Mouse (Mus musculus): ENCODE data around the gene Sh2d1b1.
A peak's percentile ranks its signal among the peaks of the same experiment; 100 is the strongest.
"Not testable (repeated sequence)": the region's sequence is repeated elsewhere in the genome, so short reads cannot be mapped to it uniquely, and the experiment has no call there.

The Sh2d1b1 gene

DNA sequence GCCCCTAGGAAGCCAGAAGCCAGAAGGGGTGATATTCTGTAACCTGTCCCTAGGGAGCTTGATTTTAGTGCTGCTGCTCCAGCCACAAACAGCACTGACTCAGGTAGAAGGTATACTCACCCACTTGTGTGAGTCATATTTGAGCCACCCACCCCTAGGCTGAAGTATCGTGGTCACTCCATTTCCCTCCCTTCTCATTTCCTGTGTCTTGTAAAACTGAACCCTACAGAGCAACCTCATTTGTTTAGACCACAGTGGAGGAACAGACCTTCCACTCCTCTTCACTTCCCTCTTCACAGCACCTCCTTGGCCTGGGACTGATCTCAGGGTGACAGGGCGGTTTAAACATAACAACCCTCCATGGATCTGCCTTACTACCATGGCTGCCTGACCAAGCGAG, at the start of gene Sh2d1b1:
Gene Sh2d1b1 (plus strand): TSS at position 305 of the 400 bp plus-strand sequence.
- no peak for DNase-seq (ENCODE audit: low read depth in 2 of 2, low spot score in 2 of 2)

- DNase-seq (ENCODE audit: low read depth in 2 of 2, low spot score in 2 of 2), result not testable (repeated sequence)
Measured at GRCm38 (mm10) chr1:170232688-170233087, 44.4 kb upstream of the Sh2d1b1 start, which contains the start of gene Sh2d1b2. Gene Sh2d1b2, plus strand, starts transcription at chr1:170232749.

DNA sequence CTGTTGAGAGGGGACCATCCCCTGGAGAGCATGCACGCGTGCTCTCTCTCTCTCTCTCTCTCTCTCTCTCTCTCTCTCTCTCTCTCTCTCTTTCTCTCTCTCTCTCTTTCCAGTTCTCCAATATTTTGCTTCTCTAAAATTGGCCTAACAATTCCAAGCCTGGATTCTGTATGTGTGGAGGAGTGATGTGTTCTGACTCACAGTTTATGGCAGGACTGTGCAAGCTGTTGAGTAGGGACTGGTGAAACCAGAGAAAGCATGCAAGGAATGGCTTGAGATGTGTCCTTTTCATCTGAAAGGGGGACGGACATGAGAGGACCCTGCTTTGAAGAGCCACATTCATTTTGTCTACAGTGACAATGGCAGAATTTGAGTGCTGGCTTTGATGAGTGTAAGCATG, 32.1 kb upstream of the Sh2d1b1 start:
- no peak for DNase-seq (ENCODE audit: low read depth in 2 of 2, low spot score in 2 of 2)

- DNase-seq (ENCODE audit: low read depth in 2 of 2, low spot score in 2 of 2), result no peak
Measured at GRCm38 (mm10) chr1:170254893-170255559, 22.1 kb upstream of the Sh2d1b1 start.

- peak; percentile 65 to 73 for DNase-seq (ENCODE audit: low read depth in 2 of 2, low spot score in 2 of 2)
Measured at GRCm38 (mm10) chr1:170255560-170255910, 21.6 kb upstream of the Sh2d1b1 start.

DNA sequence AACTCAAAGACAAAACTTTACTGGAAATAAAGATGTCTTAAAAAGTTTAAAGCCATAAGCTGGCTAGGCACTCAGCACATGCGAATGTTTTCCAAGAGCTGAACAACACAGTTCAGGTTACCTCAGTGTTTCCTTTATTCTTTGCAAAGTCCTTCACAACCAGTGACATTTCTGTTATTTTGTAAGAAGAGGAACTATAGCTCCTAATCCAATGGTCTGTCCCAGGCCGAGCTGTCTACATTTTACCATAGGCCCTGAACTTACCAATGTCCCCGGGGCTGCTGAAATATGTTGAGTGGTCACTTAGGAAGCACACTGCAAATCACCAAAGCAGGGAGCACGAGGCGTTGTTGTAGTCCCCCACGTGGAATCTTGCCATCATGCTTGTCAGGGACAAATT, 6.8 kb upstream of the Sh2d1b1 start:
- DNase-seq (ENCODE audit: low read depth in 2 of 2, low spot score in 2 of 2), result no peak

DNA sequence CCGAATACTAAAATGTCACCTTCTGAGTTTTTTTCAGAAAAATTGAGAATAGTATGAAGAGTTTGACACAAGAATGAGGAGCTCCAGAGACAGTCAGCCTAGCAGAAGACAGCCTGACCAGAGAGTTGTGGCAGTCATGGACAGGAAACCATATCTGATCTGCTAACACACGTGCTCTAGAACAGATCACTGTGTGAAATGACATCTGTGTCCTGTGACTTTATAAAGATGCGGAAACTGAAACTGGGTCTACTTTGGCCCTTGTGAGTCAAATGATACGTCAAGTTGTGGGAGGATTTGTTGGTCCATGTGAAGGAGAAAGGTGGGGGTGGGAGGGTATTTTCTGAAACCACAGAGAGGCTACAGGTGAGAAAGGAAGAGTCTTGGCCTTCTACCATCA, 6.4 kb upstream of the Sh2d1b1 start:
- DNase-seq (ENCODE audit: low read depth in 2 of 2, low spot score in 2 of 2), result no peak

GRCm38 (mm10) chr1:170273252-170273651, 3.9 kb upstream of the Sh2d1b1 start:
- no peak for DNase-seq (ENCODE audit: low read depth in 2 of 2, low spot score in 2 of 2)

DNA sequence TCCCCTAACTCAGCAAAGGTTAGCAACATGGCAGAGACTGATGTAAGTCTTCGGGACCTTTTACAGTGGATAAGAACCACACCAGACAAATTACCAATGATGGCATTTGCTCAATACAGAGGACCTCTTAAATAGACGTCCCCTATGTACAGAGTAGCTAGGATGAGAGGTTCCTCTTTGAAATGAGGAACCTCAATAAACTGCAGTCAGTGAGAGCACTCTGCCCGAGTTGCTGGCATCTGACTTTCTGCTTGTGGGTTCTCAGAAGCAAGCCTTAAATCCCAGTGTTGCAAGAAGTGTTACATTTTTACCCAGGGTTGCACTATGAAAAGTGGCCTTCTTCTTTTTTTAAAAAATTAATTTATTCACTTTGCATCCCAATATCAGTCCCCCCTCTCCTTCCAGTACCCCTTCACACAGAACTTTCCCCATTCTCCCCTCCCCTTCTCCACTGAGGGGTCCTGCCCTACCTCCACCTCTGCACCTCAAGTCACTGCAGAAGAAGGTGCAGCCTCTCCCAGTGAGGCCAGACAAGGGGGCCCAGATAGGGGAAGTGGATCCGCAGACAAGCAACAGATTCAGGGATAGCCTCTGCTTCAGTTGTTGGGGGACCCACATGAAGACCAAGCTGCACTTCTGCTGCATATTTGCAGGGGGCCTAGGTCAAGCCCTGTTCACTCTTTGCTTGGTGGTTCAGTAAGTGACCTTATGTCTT, 5.5 kb downstream of the Sh2d1b1 start:
- no peak for DNase-seq (ENCODE audit: low read depth in 2 of 2, low spot score in 2 of 2)

- no peak for DNase-seq (ENCODE audit: low read depth in 2 of 2, low spot score in 2 of 2)
Measured at GRCm38 (mm10) chr1:170292239-170292951, 15.3 kb downstream of the Sh2d1b1 start.

- no peak for DNase-seq (ENCODE audit: low read depth in 2 of 2, low spot score in 2 of 2)
Measured at GRCm38 (mm10) chr1:170293257-170293656, 16.1 kb downstream of the Sh2d1b1 start.

- DNase-seq (ENCODE audit: low read depth in 2 of 2, low spot score in 2 of 2), result no peak
Measured at GRCm38 (mm10) chr1:170294786-170295570, 17.9 kb downstream of the Sh2d1b1 start.

- no peak for DNase-seq (ENCODE audit: low read depth in 2 of 2, low spot score in 2 of 2)
Measured at GRCm38 (mm10) chr1:170299496-170299895, 22.4 kb downstream of the Sh2d1b1 start.

DNA sequence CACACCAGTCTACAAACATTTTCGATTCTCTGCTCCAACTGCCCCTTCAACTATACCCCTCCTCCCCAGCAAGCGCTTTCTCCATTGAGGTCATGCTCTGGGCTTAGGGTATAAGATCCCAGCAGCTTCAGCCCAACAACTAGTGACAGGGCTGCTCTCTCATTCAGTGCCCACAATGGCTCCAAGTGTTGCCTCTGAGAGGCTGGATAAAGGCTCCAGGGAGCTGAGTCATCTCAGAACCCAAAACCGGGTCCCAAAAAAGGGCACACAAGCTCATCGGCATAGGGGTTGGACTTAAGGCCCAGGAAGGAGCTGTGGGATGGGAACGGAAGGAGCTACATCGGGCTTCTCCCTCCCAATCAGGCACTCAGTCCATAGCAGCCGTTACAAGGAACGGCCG, 24.6 kb downstream of the Sh2d1b1 start:
- DNase-seq (ENCODE audit: low read depth in 2 of 2, low spot score in 2 of 2), result no peak

DNA sequence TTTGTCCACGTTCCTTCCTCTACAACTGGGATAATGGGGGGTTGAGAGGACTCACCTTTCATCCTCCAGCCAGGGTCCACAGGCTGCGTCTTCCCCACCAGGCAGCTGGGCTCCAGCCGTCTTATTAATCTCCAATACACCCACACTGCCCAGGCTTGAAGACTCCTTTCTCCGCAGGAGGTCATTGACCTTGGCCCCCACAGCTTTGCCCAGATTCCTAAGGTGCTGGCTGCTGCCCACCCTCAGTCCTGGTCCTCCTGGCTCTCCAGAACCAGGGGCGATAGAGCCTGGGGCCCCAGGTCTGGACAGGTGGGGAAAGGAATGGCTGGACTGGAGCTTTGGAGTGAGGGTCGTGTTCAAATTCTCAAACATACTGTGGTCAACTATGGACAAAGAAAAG, 25.3 kb downstream of the Sh2d1b1 start:
- no peak for DNase-seq (ENCODE audit: low read depth in 2 of 2, low spot score in 2 of 2)

- DNase-seq (ENCODE audit: low read depth in 2 of 2, low spot score in 2 of 2), result no peak
Measured at GRCm38 (mm10) chr1:170303103-170303502, 26.0 kb downstream of the Sh2d1b1 start.

GRCm38 (mm10) chr1:170305002-170305401, 27.9 kb downstream of the Sh2d1b1 start:
- no peak for DNase-seq (ENCODE audit: low read depth in 2 of 2, low spot score in 2 of 2)

DNA sequence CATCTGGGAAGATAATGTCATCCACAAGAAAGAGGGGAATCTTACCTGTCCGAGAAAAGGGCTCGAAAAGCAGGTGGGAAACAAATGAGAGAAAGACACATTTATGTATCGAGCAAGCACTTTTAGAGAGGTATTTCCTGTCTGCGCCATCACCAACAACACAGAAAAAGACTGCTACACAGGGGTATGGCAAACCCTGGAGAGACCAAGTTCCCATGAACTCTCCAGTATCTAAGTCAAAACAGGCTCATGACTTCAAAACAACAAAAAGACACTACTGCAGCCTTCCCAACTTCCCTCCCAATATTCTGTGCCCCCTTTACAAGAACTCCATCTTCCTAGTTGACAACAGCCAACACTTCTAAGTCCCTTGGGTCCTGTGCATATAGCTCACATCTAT, 29.1 kb downstream of the Sh2d1b1 start, which contains the start of gene Gm7694:
Gene Gm7694 (minus strand): TSS at position 101 of the 400 bp plus-strand sequence.
- DNase-seq (ENCODE audit: low read depth in 2 of 2, low spot score in 2 of 2), result no peak

DNA sequence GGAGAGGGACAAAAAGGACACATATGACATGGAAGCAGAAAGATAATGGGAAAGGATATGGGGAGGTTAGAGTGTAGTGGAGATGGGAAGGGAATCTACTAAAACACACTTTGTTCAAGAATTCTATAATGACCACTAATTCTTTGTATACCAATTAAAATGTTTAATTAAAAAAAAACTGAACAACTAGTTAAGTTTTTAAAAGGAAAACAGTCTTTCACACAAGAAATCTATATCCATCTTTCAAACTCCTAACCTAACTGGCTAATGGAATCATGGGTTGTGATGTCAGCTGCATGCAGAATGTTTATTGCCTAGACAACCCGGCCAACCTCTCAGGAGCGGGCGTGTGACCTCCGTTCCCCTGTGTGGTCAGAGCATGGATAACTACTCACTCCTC, 31.4 kb downstream of the Sh2d1b1 start, which contains the start of gene Spata46:
Gene Spata46 (plus strand): TSS at position 301 of the 400 bp plus-strand sequence.
- no peak for DNase-seq (ENCODE audit: low read depth in 2 of 2, low spot score in 2 of 2)

GRCm38 (mm10) chr1:170311431-170311830, 34.3 kb downstream of the Sh2d1b1 start:
- no peak for DNase-seq (ENCODE audit: low read depth in 2 of 2, low spot score in 2 of 2)

- DNase-seq (ENCODE audit: low read depth in 2 of 2, low spot score in 2 of 2), result no peak
Measured at GRCm38 (mm10) chr1:170322046-170322445, 44.9 kb downstream of the Sh2d1b1 start.
